Mouse (Mus musculus): ENCODE data around the gene Nes.

Nes gene

DNA sequence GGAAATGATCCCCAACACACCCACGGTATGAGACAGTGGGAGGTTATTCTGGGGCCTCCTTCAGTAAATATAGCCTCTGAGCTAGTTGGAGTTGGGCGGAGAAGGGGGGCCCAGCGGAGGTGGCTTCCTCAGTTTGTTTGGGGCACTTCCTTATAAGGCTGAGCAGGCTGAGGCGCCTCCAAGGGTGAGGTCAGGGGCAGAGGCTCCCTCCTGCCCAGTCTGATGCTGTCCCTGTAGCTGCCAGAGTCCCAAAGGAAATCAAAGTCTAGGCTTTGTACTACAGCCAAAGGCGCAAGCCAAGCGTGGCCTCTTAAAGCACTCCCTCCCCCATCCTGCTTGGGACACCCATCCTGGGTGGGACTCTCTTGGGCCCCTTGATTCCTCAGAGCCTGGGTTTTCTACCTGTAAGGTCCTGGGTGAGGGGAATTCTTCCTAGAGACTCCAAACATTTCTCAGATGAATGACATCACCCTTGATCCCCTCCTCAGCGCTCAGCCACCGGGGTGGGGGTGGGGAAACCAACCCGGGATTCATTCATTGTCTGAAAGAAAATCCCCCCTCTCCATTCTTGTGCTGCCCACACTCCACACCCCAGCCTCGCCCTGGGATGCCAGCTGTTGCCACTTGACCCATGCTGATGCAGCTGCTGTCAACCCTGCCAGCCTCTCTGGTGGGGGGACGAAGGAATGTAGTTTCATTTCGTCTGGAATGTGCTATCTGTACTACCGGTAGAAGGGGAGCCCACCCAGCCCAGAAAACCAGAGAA is 12.1 kb downstream of the Nes start:
- peak; percentile 82 for DNase-seq (ENCODE audit: low read depth, low spot score)

DNA sequence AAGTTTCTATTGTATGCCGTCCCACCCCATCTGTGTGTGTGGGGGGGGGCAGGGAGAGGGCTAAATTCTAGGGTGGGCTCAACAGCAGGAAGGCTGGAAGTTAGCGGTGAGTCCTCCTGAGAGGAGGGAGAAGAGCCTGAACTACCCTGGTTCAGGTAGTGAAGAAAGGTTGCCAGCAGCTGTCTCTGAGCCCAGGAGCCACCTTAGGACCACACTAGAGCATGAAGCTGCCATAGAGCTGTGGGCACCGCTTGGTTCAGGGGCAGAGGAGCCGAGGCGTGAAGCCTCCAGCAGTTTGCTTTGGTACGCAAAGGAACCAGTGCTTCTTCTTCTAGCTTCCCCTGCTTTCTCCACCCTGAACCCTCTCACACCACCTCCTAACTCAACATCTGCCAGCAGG is 12.7 kb downstream of the Nes start:
- no peak for DNase-seq (ENCODE audit: low read depth, low spot score)

DNA sequence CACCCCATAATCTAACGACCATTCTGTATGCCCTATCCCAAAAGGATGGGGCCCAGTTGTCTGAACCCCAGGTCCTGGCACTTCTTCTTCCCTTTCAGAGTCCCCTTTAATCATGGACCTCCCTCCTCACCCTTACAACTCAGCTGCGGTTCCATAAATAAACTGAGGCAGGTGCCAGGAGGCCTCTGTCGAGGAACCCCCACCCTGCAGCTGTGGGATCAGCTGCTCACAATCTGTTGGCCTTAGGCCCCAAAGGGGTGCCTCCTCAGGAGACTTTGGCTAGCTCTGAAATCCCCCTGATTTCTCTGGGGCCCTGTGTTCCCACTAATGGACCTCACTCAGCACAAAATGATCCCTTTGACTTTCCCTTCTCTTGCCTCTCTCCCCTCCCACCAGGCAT is 13.2 kb downstream of the Nes start:
- no peak for DNase-seq (ENCODE audit: low read depth, low spot score)

DNA sequence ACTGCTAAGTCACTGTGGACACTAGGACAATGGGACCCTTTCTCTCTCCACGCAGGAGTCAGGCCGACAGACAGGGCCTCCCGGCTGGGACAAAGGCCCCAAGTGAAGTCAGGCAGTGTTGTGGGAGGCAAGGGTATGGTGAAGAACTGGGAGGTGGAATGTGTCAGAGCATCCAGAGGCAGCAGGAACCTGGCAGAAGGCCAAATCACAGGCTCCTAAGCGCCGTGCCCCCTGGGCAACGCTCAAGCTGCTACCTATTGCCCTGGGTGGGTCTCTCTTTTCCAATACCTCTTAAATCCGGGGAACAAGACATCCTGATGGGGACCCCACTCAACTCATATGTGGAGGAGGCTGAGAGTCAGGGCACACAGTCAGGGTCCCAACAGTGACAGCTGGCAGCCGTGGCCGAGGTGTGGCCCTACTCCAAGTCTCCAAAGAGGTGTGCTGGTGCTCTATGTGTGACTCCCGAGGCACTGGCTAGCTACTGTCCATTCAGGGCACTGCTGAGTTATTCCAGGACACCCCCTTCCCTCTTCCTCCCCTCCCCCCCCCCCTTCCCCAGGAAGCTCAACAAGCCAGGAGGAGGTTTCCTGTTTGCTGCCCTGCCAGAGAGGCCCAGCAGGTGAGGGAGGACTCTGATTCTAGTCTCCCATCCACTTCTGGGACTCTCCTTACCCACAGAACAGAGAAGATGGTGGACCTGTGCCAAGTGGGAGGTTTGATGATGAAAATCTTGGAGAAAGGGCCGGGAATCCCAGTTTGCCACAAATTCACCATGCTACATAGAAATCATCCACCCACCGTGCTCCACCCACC is 14.8 kb downstream of the Nes start:
- DNase-seq (ENCODE audit: low read depth, low spot score) = no peak

DNA sequence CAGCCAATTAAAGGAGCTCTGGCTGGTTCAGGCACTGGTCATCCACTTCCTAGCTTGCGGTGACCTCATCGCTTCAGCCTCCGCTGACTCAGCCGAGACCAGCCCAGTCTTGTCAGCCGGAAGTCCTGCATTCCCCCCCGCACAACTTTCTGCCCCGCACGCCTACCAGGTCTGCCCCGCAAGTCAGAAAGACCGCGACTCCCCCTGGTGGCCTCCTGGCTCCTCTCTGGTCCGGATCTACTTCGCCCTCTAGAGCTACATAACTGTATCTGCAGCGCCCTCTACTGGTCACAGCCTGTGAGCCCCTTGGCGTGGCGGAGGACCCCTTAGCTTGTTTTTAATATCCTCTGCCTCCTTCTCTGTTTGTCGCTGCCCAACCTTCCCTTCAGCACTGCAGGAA is 16.0 kb downstream of the Nes start:
- peak; percentile 99 for DNase-seq (ENCODE audit: low read depth, low spot score)

DNA sequence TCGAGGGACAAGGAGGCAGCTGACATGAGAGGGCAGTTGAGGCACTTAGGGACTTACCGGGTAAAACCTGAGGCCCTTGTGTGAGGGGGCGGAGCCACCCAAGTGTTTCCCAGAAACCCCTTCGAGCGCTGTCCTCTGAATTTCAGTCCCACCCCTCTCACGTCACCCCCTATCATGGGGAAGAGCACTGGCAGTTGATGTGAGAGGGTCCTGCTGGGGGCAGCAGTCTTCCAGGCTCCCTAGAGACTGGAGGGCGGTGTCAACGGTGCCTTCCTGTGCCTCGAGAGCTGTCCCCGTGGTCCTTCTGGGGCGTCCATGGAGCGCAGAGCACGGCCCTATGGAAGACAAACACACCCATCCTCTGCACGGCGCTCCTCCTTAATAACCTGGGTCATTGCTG is 16.8 kb downstream of the Nes start:
- peak; percentile 88 for DNase-seq (ENCODE audit: low read depth, low spot score)

DNA sequence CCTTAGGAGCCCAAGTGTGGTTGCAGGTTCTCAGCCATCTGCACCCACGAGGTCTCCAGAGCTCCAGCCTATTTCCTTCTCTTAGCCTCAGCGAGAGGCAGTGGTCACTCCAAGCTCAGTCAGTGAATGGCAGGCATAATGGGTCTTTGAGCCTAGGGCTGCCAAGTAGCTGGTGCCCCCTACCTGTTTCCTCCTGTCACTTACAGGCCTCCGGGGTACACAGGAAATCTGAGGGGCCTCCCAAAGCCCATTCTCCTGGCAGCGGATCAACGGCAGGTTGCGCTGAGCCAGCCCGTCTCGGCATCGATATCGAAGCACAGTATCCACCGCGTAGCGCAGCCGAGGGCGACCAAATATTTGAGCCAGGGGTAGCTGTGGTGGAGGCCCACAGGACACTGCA is 17.2 kb downstream of the Nes start:
- DNase-seq (ENCODE audit: low read depth, low spot score) = no peak

DNA sequence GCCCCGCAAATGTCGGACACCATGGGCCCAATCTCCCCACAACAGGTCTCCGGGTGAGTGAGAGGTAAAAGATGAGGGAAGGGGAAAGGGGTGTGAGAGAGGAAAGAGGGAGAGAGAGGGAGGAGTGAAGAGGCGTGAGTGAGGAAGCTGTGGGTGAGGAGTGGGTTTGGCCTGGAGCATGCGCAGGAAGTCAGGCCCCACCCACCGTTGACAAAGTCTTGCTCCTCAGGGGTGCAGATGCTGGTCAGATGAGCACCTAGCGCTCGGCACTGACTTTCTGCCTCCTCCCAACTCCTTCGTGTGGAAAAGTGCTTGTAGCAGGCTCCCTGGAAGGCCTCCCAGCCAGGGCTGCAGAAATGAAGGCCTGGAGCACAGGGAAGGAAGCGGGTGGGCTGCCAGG is 19.1 kb downstream of the Nes start:
- DNase-seq (ENCODE audit: low read depth, low spot score) = no peak

DNA sequence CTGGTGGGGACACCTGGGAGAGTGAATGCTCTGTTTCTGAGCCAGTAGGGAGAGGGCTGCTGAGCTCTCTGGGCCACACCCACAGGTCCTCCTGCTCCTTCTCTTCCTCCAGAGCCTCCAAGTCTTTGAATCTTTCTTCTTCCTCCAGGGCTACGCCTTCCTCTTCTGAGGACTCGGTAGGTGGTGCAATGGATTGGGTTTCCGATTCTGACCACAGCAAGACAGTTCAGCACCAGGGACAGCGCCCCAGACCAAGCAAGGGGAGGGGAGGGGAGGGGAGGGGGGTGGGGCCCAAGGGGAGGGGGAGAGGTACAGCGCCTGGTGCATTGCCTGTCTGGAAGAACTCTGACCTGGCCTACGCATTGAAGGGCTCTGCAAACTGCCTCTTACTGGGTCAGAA is 22.6 kb downstream of the Nes start:
- DNase-seq (ENCODE audit: low read depth, low spot score) = peak; percentile 84

DNA sequence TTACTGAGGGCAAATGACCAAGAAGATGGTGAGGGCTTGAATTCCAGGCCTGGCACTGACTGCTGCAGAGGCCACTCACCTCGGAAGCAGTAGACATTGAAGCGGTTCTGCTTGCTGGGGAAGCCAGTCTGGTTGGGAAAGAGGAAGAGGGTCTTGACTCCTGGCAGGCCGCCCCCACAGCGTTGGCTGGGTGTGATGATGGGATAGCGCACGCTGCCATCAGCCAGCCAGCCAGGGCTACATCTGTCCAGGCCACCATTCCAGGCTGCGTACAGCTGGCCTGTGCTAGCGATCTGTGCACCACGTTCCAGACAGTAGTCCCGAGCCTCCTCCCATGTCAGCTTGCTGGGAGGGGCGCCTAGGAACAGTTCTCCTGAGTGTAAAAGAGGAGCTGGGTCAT is 24.5 kb downstream of the Nes start:
- no peak for DNase-seq (ENCODE audit: low read depth, low spot score)

DNA sequence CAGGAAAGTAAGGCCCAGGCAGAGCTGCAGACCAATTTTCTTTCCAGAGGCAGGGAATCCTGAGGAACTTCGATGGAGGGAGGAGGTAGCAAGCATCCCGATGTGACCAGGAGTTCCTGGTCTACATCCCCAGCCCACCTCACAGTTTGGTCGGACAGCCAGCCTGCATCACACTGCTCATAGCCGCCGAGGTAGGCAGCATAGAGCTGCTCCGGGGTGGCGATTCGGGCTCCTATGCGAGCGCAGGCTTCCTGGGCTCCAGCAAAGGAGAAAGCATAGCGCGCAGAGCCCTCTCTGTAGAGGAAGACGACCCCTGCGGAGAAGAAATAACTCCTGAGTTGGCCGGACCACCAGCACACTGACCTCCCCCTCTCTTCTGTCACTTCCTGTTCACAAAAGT is 25.5 kb downstream of the Nes start:
- no peak for DNase-seq (ENCODE audit: low read depth, low spot score)

DNA sequence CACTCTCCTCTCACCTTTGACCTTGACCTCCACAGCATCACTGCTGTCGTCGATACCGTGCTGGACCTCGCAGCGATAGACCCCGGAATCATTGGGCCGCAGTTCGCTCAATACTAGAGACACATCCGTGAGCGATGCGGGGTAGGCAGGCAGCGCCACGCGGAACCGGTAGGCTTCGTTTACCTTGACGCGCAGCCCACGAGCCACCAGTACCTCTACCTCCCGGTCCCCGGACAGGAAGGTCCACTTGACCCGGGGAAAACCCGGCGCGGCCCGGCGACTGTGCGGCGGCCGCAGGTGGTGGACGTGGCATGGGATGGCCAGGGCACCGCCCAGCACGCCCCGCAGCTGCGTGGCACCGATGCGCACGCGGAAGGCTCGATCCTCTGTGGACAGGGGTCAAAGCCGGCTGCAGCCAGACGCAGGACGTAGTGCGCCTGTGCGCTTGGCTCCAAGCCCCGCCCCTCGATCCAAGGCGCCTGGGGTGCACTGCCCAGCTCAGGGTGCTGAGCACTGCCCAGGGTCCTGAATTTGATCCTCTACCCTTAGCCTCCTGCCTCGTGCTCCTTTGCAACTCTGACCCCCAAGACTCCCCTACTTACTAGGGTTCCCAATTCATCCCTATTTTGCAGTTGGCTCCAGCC is 26.2 kb downstream of the Nes start:
- no peak for DNase-seq (ENCODE audit: low read depth, low spot score)

DNA sequence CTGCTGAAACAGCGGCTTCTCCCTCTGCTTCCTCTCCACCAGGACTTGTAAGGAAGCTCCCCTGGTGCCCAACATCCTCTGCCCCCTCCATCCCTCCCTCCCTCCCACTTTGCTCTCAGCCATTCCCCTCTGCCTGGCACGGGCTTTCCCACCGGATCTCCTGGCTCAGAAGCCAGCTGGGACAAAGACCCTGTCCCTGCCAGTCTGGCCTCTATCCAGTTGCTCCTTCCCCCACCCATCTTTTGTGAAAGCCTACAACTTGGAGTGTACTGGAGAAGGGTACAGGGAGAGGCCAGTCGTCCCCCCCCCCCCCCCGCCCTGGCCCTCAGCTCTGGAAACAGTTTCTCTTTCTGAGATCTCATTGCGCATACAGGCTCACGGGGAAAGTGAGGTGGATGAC is 27.9 kb downstream of the Nes start:
- no peak for DNase-seq (ENCODE audit: low read depth, low spot score)

DNA sequence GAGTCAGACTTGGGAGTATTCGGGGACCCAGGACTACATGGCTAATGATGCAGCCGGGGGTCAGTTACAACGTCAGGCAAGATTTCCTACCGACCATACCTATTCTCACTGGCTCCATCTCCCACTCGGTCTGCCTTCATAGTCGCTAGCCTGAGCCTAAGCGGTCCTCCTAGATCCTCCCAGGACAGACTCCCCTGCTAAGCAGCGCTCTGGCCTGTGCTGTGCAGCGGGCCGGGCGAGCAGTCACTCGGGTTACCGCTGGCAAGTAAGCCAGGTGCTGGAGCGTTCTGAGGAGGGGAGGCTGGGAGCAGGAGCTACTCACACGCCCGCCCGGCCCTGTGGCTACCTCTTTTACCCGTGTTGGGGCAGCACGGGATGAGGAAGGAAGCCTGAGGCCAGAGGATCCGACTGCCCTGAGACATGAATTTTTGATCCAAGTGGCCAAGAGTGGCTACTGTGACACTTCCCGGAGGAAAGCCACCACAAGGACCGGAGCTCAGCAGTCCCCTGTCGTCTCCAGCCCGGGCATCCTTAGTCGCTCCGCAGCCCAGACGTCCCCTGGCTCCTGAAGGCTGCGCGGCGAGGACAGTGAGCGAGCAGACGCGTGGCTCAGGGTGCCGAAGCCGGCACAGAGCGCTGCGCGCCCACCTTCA is 28.5 kb downstream of the Nes start:
- no peak for DNase-seq (ENCODE audit: low read depth, low spot score)

DNA sequence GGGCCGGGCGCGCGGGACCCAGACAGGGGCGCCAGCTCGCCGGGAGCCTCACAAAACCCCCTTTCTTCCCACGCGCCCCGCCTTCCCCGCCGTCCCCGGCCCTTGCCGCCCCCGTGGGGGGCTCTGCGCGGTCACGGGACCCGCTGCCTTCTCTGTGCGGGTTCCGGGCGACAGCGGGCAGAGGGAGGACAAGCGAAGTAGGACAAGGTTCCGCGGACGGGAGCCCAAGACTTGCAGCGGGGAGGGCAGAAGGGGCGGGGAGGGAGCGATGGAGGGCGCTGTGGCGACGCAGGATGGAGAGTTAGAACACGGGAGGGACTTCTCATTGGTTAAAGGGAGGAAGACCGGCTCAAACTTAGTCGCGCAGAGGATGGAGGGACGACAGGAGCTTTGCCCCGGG is 29.3 kb downstream of the Nes start, which contains the start of gene Bcan:
TSS of gene Bcan (minus strand) at position 50 of the 400 bp plus-strand sequence.
- DNase-seq (ENCODE audit: low read depth, low spot score) = no peak

DNA sequence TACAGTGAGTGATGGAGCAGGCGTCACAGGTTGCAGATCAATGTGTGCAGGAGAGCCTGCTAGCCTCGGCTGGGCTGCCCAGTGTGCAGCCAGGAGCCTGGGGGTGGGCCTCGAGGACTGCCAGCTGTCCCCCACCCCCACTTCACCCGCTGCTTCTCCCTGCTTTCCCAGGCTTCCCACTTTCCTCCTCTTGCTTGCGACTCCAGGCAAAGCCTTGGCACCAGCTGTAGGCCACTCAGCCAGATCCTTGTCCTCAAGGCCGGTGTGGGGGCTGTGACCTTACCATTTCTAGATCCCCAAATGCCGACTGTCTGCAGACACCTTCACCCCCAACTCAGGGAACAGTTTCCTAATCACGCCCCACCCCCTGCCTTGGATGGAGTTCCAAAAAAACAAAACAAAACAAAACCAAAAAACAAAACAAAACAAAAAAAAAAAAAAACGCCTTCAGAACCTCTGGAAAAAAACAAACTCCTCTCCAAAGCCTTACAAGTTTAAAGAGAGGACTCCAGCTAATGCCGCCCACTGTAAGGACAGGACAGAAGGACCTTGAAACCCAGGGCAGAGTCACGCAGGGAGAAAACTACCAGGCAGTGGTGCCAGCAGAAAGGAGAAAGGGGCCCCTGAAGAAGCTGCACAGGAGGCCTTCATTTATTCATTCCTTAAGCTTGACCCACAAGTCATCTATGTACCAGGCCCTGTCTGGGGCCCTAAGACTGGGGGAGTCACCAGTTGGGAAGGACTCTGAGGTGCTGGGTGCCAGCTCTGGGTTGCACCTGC is 30.1 kb downstream of the Nes start:
- DNase-seq (ENCODE audit: low read depth, low spot score) = no peak

DNA sequence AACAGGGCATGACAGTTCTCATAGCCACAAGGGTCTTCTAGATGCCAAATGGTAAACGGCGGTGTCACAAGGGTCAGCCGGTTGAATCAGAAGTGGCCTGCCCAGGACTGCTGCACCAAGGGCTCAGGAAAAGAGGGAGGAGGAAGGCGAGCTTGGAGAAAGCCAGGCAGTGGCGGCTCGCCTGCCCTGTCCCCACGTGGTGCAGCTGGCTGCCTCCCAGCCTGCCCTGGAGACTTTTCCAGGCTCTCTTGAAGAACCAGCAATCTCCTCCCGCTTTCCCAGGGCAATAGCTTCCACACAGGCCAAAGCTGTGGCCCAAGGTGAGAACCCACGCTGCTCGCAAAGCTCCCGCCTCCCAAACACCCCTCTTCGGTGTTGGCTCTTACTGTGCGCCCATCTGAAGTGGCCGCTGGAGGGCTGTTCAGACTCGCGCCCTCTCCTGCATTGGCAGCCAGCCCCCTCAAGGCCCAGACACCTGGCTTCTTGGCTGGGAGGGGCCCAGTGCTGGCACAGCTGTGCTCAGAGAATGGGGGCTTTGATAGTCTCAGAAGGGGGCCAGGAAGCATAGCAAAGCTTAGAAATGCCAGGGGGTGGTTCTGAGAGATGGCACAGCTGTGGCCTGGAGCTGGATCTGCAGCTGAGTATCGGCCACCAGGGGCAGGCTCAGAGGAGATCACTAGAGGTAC is 31.6 kb downstream of the Nes start:
- DNase-seq (ENCODE audit: low read depth, low spot score) = no peak

DNA sequence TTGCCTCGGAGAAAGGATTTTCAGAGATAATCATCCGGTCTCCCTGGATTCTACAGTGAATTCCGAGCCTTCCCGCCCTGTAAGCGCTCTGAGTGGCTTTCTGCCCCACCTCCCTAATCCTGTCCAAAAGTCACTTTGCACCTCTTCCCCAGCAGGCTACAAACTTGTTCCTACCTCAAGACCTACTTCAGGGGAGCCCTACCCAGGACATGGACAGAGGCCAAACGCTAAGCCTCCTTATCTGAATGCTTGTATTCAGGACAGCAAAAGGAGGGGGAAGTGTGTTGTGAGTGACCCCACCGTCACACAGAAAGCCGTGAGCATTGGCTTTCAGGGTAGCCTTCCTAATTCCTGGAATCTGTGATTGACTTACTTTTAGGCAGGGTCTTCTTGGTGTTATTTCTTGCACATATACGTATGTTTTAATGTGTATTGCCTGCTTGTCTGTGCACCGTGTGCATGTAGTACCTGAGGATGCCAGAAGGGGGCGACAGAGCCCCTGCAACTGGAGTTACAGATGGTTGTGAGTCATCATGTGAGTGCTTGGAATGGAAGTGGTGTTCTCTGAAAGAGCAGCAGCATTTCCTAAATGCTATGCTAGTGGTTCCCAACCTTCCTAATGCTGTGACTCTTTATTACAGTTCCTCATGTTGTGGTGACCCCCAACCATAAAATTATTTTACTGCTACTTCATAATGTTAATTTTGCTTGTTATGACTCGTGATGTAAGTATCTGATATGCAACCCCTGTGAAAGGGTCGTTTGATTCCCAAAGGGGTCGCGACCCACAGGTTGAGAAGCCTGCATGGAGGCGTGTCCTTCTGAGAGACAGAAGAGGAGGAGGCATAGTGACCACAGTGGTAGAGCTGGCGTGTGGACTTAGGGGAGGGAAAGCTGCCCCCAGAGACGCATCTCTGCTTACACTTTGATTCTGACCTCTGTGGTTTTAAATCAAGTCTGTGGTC is 35.2 kb downstream of the Nes start:
- DNase-seq (ENCODE audit: low read depth, low spot score) = no peak

DNA sequence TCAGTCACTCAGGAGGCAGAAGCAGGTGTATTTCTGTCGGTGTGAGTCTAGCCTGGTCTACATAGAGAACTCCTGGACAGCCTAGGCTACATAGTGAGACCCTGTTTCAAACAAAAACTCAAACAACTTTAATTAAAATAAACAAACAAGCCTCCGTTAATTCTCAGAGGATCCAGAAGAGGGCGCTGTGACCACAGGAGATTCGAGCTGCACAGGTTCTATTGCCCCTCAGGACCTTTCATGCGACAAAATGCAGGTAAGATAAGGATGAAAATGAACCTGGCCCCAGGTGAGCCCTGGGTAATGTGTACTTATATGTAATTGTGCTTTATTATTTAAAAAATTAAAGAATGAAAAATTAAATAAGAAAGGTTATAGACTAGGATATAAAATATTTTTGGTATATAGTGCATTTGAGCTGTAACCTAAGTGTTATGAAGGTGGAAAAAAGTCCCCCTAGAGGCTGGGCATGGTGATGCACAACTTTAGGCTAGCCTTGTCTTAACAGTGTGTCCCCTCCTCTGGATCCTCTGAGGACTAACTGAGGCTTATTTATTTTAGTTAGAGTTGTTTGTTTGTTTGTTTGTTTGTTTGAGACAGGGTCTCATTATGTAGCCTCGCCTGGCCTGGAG is 39.9 kb downstream of the Nes start:
- no peak for DNase-seq (ENCODE audit: low read depth, low spot score)

All from mesoderm, embryonic 11.5 days (tissue).